Mouse (Mus musculus) stomach, postnatal 0 days (tissue): ENCODE measurements around the gene Abcc8. TPM values are rescaled to one million over a fixed set of nuclear protein-coding genes. Genes with fewer than 3 reads are reported as not detected.

ENCODE experiments used
- ATAC-seq: fragments of 200-750 bp; cut with Nextera tagmentation; 2 replicates; pipeline ENCODE4 v1.8.0; 2017; ENCODE audit not compliant: low FRiP score, low TSS enrichment
- DNase-seq: peaks from one replicate; pipeline ENCODE4 v3.0.0-alpha.2; 2016; ENCODE audit warnings: low spot score
- H3K27ac ChIP-seq: fragments of 300-500 bp; sonication (generic); replicated peaks from 2 replicates; pipeline ENCODE4 v1.5.1; 2014; ENCODE audit warnings: mild to moderate bottlenecking, control low read depth
- H3K27me3 ChIP-seq: fragments of 300-500 bp; sonication (generic); 2 replicates; pipeline ENCODE4 v1.6.1; 2014; ENCODE audit warnings: low read length; ENCODE audit not compliant: control insufficient read depth, insufficient read depth
- H3K36me3 ChIP-seq: fragments of 300-500 bp; sonication (generic); 2 replicates; pipeline ENCODE4 v1.6.1; 2014; ENCODE audit warnings: low read length, mixed read lengths; ENCODE audit not compliant: control insufficient read depth, insufficient read depth
- H3K4me1 ChIP-seq: fragments of 300-500 bp; sonication (generic); replicated peaks from 2 replicates; pipeline ENCODE4 v1.6.1; 2014; ENCODE audit warnings: antibody characterized with exemption; ENCODE audit not compliant: control insufficient read depth, insufficient read depth
- H3K4me2 ChIP-seq: fragments of 300-500 bp; sonication (generic); replicated peaks from 2 replicates; pipeline ENCODE4 v1.6.1; 2014; ENCODE audit warnings: low read depth, mild to moderate bottlenecking, control low read depth, moderate library complexity
- H3K4me3 ChIP-seq: fragments of 300-500 bp; sonication (generic); 2 replicates; pipeline ENCODE4 v1.5.1; 2014; ENCODE audit warnings: low read depth, low read length, control low read depth
- H3K9ac ChIP-seq: fragments of 300-500 bp; sonication (generic); 2 replicates; pipeline ENCODE4 v1.6.1; 2014; ENCODE audit warnings: mild to moderate bottlenecking, low read length, control low read depth, mixed read lengths
- H3K9me3 ChIP-seq: fragments of 300-500 bp; sonication (generic); 2 replicates; pipeline ENCODE4 v1.6.1; 2016; ENCODE audit warnings: low read length; ENCODE audit not compliant: control insufficient read depth
- EP300 ChIP-seq: optimal IDR thresholded peaks from 2 replicates; pipeline ENCODE3; 2016; ENCODE audit warnings: antibody characterized with exemption
- WGBS: fragments of 180-500 bp; shearing (Covaris S2); extraction: QIAGEN DNeasy Blood & Tissue Kit; methylation state at CpG from one replicate; pipeline ENCODE4 v1.1.7; 2014; 5-methylcytosine and 5-hydroxymethylcytosine counted together
- polyA plus RNA-seq: library from polyadenylated mRNA; unstranded; fragments of >200 nt; fragmentation: Nextera tagmentation; extraction: Ambion mirVana; gene quantifications from 2 replicates; pipeline ENCODE4 v1.2.1, GENCODE M21; 2015

The Abcc8 gene
- polyA plus RNA-seq, 1 experiment from 2014 or later: 3.6 TPM

DNA sequence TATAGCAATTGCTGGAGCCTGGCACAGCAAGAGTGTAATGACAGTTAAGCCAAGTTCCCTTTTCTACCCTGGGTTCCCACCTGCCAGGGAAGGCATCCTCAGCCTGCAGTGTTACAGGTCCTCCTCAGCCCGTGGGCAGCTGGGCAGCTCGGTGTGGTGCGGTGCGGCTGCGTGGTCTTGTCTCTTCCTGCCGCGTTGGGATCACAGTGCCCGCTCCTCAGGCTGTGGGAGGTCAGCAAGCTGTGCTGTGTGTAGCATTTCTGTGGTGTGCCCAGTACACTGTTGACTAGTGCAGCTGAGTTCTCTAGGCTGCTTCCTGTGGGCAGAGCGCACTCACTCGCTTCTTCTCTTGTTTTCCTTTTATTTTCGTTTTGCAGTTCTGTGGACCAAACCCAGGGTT is 121.0 kb downstream of the Abcc8 start:
- H3K4me1 ChIP-seq: no peaks in the 10 kb centered on the region
- peaks cover 21% of the 10 kb centered on the region for H3K36me3 ChIP-seq
- no peak overlapping the region for H3K9ac ChIP-seq
- 92% methylated on average over 11 of the region's 11 CpGs for WGBS
- no peak overlapping the region for H3K27ac ChIP-seq
- no peaks in the 10 kb centered on the region for H3K9me3 ChIP-seq
- no peak for ATAC-seq
- no peak for DNase-seq
- no peak for TF ChIP-seq EP300
- no peaks in the 10 kb centered on the region for H3K27me3 ChIP-seq
- no peak overlapping the region for H3K4me2 ChIP-seq
- H3K4me3 ChIP-seq: no peak overlapping the region

Other genes with a start within 250 kb of the Abcc8 start
- 0.44 and 0.87 TPM in 2 replicates for gene Abcc6, start 149.7 kb downstream of the Abcc8 start, polyA plus RNA-seq
- 19.3 and 20.3 TPM in 2 replicates for gene Nomo1, start 146.3 kb downstream of the Abcc8 start, polyA plus RNA-seq
- 0.61 and 0.81 TPM in 2 replicates for gene Kcnj11, start 79.3 kb downstream of the Abcc8 start, polyA plus RNA-seq
- gene Ush1c, start 58.5 kb upstream of the Abcc8 start, polyA plus RNA-seq: 1.4 and 2.1 TPM in 2 replicates
- 0.01 TPM in 1 of 2 replicates, not detected in the other for gene Otog, start 61.0 kb upstream of the Abcc8 start, polyA plus RNA-seq
- gene Myod1, start 196.4 kb upstream of the Abcc8 start, polyA plus RNA-seq: 0.50 and 0.79 TPM in 2 replicates
- 0.18 TPM in 2 replicates for gene Kcnc1, start 216.5 kb upstream of the Abcc8 start, polyA plus RNA-seq